Mouse (Mus musculus): ENCODE measurements around the gene Wdsub1.

Wdsub1 gene

DNA sequence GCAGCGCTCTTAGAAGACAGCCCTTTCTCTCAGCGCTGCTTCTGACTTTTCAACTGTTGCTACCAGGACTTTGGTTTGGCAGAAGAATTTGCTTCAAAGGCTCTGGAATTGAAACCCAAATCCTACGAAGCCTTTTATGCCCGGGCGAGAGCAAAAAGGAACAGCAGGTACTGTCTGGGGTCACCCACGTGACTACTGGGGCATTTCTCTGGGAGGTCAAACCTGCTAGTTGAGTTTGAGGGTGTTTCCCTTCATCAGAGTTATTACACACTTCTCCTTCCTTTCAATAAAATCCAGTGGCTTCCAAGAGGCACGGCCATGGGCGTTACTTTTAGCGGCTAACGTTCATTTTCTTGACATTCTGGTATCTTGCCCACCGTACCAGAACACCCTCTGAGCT lies 40.4 kb downstream of the Wdsub1 start:
- DNase-seq (ENCODE audit: low spot score in 2 of 2): no peak

DNA sequence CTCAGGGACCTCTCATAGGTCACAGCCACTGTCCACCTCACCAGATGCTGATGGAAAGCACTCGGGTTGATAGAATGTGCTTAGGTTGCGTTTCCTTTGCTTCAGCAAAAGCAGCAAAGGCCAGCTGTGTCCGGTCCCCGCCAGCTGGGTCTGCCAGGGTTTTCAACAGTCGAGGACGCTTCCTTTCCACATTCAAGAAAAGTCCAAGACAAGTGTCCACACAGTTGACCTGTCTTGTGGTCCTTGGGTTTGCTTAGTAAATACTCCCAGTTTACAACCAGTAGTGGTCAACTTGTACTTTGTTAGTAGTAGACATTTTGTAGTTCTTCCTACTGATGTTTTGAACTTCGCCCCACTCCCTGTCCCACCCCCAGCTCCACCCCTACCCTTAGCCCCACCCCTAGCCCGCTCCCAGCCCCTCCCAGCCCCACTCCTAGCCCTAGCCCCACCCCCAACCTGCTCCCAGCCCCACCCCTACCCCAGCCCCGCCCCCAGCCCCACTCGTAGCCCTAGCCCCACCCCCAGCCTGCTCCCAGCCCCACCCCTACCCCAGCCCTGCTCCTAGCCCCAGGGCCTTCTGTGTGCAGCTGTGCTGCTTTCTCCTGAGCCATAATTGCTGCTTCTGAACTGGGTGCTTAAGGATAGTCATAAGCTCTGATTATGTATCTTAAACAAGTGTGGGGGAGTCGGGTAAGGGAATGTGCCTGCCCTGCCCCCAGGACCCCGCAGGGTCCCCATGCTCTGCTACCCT lies 41.0 kb downstream of the Wdsub1 start:
- no peak for DNase-seq (ENCODE audit: low spot score in 2 of 2)

DNA sequence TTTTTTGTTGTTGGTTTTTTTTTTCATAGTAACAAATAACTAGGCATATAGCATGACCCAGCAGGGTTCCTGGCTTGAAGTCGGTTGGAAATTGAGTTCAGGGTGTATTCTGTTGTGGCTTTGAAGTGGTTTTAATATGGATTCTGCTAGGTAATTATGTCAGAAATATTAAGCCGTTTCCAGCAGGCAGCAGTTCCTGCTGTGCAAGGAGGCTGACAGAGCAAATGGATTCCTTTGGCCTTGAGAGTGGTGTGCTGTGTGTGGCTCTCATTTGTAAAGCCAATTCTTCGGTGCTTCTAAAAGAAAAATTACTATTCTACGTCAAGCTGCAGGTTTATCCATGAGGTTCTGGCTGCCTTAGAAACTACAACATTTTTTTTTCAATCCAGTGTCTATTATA lies 42.2 kb downstream of the Wdsub1 start:
- no peak for DNase-seq (ENCODE audit: low spot score in 2 of 2)

GRCm38 (mm10) chr2:59839755-59840154 lies 42.6 kb downstream of the Wdsub1 start:
- DNase-seq (ENCODE audit: low spot score in 2 of 2): no peak

DNA sequence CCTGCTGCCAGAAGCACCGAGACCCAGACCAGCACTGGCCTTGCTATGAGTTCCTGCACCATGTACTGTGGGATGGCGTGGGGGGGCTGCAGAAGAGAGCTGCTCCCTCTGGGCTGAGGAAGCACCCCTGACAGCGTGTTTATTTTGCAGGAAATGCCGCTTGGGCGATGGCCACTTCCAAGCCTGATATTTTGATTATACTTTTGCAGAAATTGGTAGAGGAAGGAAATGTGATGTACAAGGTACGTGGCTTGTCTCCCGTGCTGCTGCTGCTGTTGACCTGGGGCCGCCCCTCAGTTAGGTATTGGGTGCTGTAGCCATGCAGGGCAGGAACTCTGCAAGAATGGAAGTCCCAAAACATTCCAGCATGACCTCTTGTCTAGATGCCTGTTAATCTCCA lies 43.6 kb downstream of the Wdsub1 start:
- no peak for DNase-seq (ENCODE audit: low spot score in 2 of 2)

DNA sequence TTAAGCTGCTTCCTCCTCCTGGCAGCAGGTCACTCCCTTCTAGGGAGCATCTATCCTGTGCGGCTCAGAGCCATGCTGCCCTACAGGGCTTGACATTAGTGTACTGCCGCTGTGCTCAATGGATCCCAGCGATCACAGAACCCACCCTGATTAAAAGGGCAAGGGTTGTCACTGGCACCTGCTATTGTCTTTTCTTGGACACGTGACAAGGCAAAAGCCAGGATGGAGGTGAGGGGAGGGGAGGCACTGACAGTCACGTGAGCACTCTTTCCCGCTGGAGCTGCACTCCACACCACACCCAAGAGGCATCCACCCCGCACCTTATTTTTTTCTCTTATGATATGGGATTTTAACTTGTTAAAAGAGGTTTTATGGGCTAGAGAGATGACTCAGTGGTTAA lies 50.6 kb downstream of the Wdsub1 start:
- no peak for DNase-seq (ENCODE audit: low spot score in 2 of 2)

DNA sequence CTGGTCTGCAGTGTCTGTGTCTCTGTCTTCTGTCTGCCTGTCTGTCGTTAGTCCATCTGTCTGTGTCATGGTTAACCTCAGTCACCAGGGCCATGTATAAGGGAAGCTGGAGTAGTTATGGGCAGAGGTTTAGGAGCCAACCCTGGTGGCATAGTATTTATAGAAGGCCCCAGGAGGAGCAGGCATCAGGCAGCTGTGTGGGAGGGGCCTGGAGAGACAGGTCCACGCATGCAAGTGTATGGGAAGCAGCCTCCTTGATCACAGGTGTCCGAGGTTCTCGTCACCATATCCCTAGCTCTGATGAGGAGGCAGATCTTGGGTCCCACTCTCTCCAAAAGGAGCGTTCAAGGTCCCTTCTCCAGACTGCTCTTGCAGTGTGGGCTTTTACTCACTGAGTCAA lies 51.5 kb downstream of the Wdsub1 start:
- no peak for DNase-seq (ENCODE audit: low spot score in 2 of 2)

GRCm38 (mm10) chr2:59830151-59830550 lies 52.2 kb downstream of the Wdsub1 start:
- DNase-seq (ENCODE audit: low spot score in 2 of 2): no peak

DNA sequence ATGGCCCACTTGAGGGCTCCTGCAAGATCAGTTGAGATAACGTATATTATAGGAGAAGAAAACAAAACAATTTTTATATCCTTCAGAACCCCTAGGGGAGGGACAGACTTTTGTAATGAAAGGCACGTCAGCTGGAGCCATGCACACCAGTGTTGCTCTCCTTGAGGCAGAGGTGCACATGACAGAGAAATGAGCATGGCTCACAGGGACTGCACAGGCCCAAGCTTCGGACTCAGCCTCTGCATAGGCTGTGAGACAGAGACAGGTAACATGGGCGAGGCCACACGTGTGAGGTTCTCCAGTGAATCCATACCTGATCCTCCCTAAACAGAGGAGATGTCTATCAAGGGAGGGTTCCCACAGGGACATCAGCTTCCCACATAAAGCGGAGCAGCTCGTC lies 52.7 kb downstream of the Wdsub1 start:
- no peak for DNase-seq (ENCODE audit: low spot score in 2 of 2)

- DNase-seq (ENCODE audit: low spot score in 2 of 2): peak; percentile 30 to 36
Measured at GRCm38 (mm10) chr2:59828777-59829508, 53.4 kb downstream of the Wdsub1 start.

DNA sequence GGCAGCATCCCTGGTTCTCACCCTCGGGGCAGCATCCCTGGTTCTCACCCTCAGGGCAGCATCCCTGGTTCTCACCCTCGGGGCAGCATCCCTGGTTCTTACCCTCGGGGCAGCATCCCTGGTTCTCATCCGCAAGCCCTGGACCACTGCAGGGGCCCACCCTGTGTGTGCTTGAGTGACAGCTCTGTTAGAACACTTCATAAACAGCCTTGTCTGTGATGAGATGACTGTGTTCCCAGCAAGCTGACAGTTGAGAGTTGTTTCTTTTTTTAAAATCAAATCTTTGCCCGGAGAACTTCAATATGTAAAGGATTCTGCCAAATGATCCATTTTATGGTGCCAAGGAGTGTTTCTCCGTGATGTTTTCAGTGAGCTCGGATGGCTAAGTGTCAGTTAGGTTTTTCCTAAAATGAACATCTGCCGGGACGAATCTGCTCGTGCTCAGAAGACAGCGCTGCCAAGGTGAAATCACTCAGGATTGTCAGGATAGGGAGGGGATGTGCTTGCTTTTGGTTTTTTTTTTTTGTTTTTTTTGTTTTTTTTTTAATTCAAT lies 54.2 kb downstream of the Wdsub1 start:
- peak in 1 of 2 experiments; percentile 21 for DNase-seq (ENCODE audit: low spot score in 2 of 2)

- DNase-seq (ENCODE audit: low spot score in 2 of 2): no peak
Measured at GRCm38 (mm10) chr2:59825380-59825779, 57.0 kb downstream of the Wdsub1 start.

GRCm38 (mm10) chr2:59824289-59824688 lies 58.1 kb downstream of the Wdsub1 start:
- no peak for DNase-seq (ENCODE audit: low spot score in 2 of 2)

GRCm38 (mm10) chr2:59821044-59821443 lies 61.3 kb downstream of the Wdsub1 start:
- DNase-seq (ENCODE audit: low spot score in 2 of 2): no peak

DNA sequence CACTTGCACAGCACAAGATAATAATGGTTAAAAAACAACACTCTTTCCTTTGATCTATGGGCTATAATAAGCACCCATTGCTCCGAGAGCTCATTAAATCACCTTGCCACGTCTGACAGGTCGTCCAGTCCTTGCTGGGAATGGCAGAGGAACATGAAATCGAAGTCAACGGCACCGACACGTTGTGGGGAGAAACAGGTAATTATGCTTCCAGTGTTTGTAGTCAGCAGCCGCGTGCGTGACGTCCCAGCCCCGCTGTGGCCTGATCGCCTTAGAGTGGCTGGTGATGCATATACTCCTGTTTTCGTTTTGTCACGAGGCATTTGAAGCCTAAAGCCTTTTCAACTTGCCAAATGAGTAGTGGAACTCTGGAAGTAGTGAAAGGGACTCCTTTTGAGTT lies 62.3 kb downstream of the Wdsub1 start:
- no peak for DNase-seq (ENCODE audit: low spot score in 2 of 2)

- DNase-seq (ENCODE audit: low spot score in 2 of 2): no peak
Measured at GRCm38 (mm10) chr2:59819415-59819814, 63.0 kb downstream of the Wdsub1 start.

GRCm38 (mm10) chr2:59818663-59819062 lies 63.7 kb downstream of the Wdsub1 start:
- no peak for DNase-seq (ENCODE audit: low spot score in 2 of 2)

DNA sequence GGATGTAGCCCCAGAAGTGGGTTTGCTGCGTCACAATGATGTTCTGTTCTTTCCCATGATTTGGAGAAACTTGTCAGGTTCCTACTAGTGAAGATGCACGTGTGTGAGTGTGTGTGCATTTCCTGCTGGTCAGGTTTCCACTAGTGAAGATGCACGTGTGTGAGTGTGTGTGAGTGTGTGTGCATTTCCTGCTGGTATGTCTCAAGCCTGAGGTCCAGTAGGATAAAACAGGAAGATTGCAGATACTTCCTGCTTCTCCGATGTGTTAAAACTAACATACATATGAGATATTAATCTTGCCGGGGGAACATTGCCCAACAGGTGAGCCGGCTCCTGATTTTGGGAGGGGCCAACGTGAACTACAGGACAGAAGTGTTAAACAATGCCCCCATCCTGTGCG lies 67.4 kb downstream of the Wdsub1 start:
- DNase-seq (ENCODE audit: low spot score in 2 of 2): no peak

- no peak for DNase-seq (ENCODE audit: low spot score in 2 of 2)
Measured at GRCm38 (mm10) chr2:59813457-59813856, 68.9 kb downstream of the Wdsub1 start.

DNA sequence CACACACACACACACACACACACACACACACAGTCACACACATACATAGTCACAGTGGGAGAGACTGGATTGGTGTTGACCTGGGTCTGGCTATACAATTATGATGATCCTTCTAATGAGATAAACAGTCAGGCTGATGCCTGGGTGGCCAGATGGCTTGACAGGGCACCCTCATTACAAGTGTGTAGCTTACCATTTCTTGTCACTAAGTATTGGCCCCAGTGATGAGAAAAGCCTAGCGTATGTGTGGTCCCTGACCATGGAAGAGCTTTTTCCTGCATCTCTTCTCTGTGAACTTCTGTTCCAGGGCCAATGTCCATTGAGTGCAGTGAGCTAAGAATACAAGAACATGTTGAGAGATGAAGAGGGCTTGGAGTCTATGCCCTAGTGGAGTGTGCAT lies 69.8 kb downstream of the Wdsub1 start:
- no peak for DNase-seq (ENCODE audit: low spot score in 2 of 2)

- DNase-seq (ENCODE audit: low spot score in 2 of 2): no peak
Measured at GRCm38 (mm10) chr2:59811247-59811646, 71.1 kb downstream of the Wdsub1 start.

DNA sequence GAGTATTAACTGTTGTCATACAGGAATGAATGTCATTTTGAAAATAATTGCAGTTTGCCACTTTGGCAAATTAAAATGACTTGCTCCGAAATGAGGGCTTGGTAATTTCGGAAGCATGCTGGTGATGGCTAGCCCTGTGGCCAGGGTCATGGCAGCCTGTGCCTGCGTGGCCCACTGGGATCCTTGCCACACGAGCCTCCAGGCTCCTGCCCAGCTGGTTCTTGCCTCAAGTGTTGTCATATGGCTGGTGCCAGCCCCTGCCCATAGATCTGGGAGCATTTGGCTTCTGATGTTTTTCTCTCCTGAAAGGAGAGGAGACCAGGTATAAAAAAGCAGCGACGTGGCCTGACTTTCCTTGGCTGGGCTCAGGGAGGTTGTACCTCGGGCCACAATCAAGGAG lies 72.4 kb downstream of the Wdsub1 start:
- DNase-seq (ENCODE audit: low spot score in 2 of 2): no peak

DNA sequence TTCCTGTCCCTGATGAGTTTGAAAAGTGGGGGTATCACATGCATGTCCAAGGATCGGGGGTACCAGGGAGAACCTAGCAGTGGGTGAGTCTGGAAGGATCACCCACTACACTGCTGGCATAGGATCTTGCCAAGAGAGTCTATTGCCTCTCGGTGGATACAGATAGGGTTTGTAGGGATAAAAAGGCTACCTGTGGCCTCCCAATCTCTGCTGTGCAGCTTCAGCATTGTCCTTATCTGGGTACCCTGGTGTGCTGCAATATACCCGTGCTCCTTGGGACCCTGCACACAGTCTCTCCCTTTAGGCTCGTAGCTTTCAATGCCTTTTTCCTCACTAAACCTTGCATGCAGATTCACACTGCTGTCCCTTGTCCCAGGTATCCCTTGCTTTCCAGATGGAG lies 73.8 kb downstream of the Wdsub1 start:
- no peak for DNase-seq (ENCODE audit: low spot score in 2 of 2)

All from right cerebral cortex, adult 2 months (tissue).